Mouse (Mus musculus) liver, embryonic 13.5 days (tissue): ENCODE results near the gene Gimap3. TPM values are rescaled to one million over a fixed set of nuclear protein-coding genes. Genes with fewer than 3 reads are reported as not detected.

Experiments used
- ATAC-seq: fragments of 200-750 bp; cut with Nextera tagmentation; 2 replicates; pipeline ENCODE4 v1.8.0; 2017; ENCODE audit warnings: low read depth, mild to moderate bottlenecking, moderate number of reproducible peaks, moderate library complexity
- DNase-seq: peaks from one replicate; pipeline ENCODE4 v3.0.0; 2022
- H3K27ac ChIP-seq: fragments of 300-500 bp; sonication (generic); 2 replicates; pipeline ENCODE4 v1.5.1; 2015; ENCODE audit warnings: moderate library complexity, mild to moderate bottlenecking, inconsistent platforms
- H3K27me3 ChIP-seq: fragments of 300-500 bp; sonication (generic); 2 replicates; pipeline ENCODE4 v1.6.1; 2015; ENCODE audit warnings: mild to moderate bottlenecking, inconsistent platforms
- H3K36me3 ChIP-seq: fragments of 300-500 bp; sonication (generic); 2 replicates; pipeline ENCODE4 v1.6.1; 2015; ENCODE audit warnings: mild to moderate bottlenecking, inconsistent platforms
- H3K4me1 ChIP-seq: fragments of 300-500 bp; sonication (generic); replicated peaks from 2 replicates; pipeline ENCODE4 v1.6.1; 2015; ENCODE audit warnings: inconsistent platforms
- H3K4me2 ChIP-seq: fragments of 300-500 bp; sonication (generic); 2 replicates; pipeline ENCODE4 v1.6.1; 2015; ENCODE audit warnings: inconsistent platforms, mild to moderate bottlenecking, moderate library complexity
- H3K4me3 ChIP-seq: fragments of 300-500 bp; sonication (generic); replicated peaks from 2 replicates; pipeline ENCODE4 v1.5.1; 2015; ENCODE audit warnings: mild to moderate bottlenecking, inconsistent platforms
- H3K9ac ChIP-seq: fragments of 300-500 bp; sonication (generic); 2 replicates; pipeline ENCODE4 v1.6.1; 2015; ENCODE audit warnings: mild to moderate bottlenecking, inconsistent platforms
- H3K9me3 ChIP-seq: fragments of 300-500 bp; sonication (generic); replicated peaks from 2 replicates; pipeline ENCODE4 v1.6.1; 2016; ENCODE audit warnings: inconsistent platforms
- WGBS: fragments of 180-500 bp; shearing (Covaris S2); methylation state at CpG from one replicate; pipeline ENCODE4 v1.1.7; 2015; ENCODE audit not compliant: insufficient replicate concordance; 5-methylcytosine and 5-hydroxymethylcytosine counted together
- polyA plus RNA-seq: library from polyadenylated mRNA; unstranded; fragments of >200 nt; fragmentation: Nextera tagmentation; extraction: Ambion mirVana; gene quantifications from 2 replicates; pipeline ENCODE4 v1.2.1, GENCODE M21; 2015

The Gimap3 gene
- polyA plus RNA-seq, 1 experiment from 2014 or later = 0.05 TPM

DNA sequence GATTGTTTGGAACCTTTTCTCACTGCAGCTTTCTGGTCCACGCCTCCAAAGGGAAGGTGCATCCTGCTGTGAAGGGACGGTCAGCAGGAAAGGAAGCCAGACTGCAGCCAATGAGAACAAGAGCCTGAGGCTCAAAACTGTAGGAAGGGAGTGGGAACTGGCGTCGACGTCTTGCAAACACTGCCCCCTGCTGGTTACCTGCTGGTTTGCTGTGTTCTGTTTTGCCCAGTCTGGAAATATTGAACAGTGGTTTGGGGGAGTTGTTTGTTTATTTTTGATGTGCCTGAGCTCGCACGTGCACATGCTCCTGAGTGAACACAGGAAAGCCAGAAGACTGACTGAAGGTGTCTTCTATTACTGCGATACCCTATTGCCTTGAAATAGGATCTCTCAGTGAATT is 1.4 kb upstream of the Gimap3 start:
- no peaks in the 10 kb centered on the region for H3K27me3 ChIP-seq
- WGBS = 7% methylated on average over 8 of the region's 8 CpGs
- ATAC-seq = no peak

DNA sequence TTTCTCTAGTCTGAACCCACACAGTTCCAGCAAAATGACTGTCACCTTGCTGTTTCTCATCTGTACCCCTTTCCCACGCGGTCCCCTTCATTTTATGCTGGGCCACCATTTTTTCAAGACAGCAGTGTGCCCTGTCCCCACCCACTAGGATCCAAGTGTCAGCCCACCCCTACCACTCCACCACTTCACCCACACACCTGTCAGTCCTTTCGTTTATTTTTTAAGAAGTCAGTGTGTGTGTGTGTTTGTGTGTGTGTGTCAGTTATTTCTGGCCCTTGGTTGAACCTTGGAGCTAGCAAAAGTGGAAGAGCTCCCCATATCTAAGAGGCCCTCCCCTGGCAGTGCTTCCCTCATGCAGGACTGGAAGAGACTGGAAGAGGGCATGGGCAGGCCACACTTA is 1.7 kb downstream of the Gimap3 start:
- no peak for DNase-seq
- Histone ChIP-seq H3K27ac (no peak overlapping the region), H3K9ac (no peak overlapping the region), H3K4me2 (no peak overlapping the region), H3K36me3 (no peaks in the 10 kb centered on the region), H3K27me3 (no peaks in the 10 kb centered on the region), H3K9me3 (no peaks in the 10 kb centered on the region), H3K4me1 (peaks cover 5% of the 10 kb centered on the region; the same call in 1 of the 2 replicates), H3K4me3 (no peak overlapping the region)
- no peak for ATAC-seq
- WGBS = 74% methylated on average over 3 of the region's 3 CpGs

More for the DNA sequence above, 1.4 kb upstream of the Gimap3 start:
- Histone ChIP-seq H3K4me1 (peaks cover 5% of the 10 kb centered on the region; the same call in 1 of the 2 replicates), H3K9ac (no peak overlapping the region), H3K36me3 (no peaks in the 10 kb centered on the region), H3K27ac (no peak overlapping the region), H3K4me2 (no peak overlapping the region), H3K4me3 (no peak overlapping the region), H3K9me3 (no peaks in the 10 kb centered on the region)
- DNase-seq = peak; percentile 23

DNA sequence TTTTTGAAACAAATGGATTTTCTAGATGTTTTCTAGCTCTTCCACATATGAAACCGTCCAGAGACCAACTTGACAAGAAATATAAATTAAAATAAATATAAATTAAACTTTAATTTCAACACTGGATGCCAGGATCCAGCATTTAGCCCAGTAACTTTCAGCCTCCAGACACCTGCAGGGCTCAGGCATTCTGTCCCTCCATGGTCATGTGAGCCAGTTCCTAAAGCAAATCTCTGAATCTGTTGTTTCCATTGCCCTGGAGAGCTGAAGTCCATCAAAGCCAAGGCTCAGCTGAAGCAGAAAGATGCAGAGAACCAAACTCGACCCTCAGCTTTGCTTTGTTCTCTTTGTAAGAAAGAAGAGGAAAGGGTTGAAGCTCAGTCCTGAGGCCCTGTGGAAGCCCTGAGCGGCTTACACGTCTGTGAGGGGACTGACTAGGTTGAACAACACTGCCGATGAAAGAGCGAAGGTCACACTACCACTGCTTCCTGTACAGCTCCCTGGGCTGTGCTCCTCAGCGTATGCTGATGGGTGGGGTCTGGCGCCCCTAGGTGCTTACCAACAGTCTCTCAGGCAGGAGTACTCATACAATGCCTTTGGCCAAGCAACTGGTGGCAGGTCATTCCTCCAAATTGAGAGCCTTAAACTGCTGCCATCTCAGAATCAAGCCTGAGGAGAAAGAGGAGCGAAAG is 2.3 kb downstream of the Gimap3 start:
- DNase-seq = no peak
- Histone ChIP-seq H3K27ac (no peak overlapping the region), H3K4me1 (peaks cover 5% of the 10 kb centered on the region; the same call in 1 of the 2 replicates), H3K4me2 (no peak overlapping the region), H3K9ac (no peak overlapping the region), H3K36me3 (no peaks in the 10 kb centered on the region), H3K9me3 (no peaks in the 10 kb centered on the region), H3K27me3 (no peaks in the 10 kb centered on the region), H3K4me3 (no peak overlapping the region)
- WGBS = 41% methylated on average over 9 of the region's 9 CpGs
- no peak for ATAC-seq

DNA sequence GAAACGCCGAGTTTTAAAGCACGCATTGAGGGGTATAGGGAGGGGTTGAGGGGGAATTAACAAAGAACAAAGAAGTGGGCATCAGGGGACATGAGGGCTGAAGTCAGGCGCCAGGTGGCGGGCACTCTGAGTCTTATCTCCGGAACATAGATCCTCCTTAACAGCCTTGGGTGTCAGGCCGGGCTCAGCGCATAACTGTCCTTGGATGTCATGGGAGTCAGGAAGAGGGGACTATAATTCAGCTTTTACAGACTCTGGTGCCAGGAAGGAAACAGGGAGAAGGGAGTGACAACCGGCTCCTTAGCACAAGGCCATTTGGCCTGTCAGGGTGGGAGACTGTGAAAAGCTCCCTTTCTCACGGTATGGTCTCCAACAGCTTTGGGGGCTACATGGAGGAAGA is 6.2 kb downstream of the Gimap3 start:
- H3K4me2 ChIP-seq = no peak overlapping the region
- H3K4me3 ChIP-seq = no peak overlapping the region
- ATAC-seq (no peak), DNase-seq (no peak)
- H3K27me3 ChIP-seq = no peaks in the 10 kb centered on the region
- no peak overlapping the region for H3K27ac ChIP-seq
- WGBS = 78% methylated on average over 10 of the region's 10 CpGs
- no peak overlapping the region for H3K9ac ChIP-seq
- H3K36me3 ChIP-seq = no peaks in the 10 kb centered on the region
- peaks cover 5% of the 10 kb centered on the region; the same call in 1 of the 2 replicates for H3K4me1 ChIP-seq
- H3K9me3 ChIP-seq = no peaks in the 10 kb centered on the region

DNA sequence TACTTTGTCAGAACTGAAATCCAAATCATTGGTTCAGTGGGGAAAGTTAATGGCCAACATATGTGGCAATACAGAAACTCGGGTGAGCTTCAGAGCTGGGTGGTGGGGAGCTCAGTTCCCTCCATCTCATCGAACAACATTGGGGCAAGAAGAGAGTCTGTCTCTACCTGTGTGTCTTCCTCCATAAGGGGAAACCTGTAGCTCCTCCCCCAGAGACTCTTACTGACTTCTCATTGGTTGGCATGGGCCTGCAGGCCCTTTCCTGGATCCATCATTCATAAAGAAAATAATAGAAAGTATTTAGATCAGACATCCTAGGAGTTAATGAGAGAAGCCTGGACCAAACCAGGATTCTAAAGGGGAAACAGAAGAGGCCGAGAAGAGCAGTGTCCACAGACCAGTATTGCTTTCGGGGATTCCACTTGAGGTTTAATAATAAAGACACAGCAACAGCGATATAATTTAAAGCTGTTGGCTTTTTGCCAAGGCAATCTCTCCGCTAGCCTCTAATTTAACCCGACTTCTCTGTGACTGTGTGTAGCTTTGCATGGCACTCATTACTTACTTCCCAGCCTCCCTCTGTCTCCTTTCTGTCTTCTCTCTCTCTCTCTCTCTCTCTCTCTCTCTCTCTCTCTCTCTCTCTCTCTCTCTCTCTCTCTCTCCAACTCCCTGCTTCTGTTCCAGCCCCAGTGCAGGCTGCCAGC is 6.9 kb downstream of the Gimap3 start:
- Histone ChIP-seq H3K9ac (no peak overlapping the region), H3K9me3 (no peaks in the 10 kb centered on the region), H3K36me3 (no peaks in the 10 kb centered on the region), H3K4me2 (no peak overlapping the region), H3K4me3 (no peak overlapping the region), H3K27me3 (no peaks in the 10 kb centered on the region), H3K27ac (no peak overlapping the region), H3K4me1 (peaks cover 4% of the 10 kb centered on the region; the same call in 1 of the 2 replicates)
- no peak for ATAC-seq
- 74% methylated on average over 7 of the region's 7 CpGs for WGBS
- DNase-seq = no peak

DNA sequence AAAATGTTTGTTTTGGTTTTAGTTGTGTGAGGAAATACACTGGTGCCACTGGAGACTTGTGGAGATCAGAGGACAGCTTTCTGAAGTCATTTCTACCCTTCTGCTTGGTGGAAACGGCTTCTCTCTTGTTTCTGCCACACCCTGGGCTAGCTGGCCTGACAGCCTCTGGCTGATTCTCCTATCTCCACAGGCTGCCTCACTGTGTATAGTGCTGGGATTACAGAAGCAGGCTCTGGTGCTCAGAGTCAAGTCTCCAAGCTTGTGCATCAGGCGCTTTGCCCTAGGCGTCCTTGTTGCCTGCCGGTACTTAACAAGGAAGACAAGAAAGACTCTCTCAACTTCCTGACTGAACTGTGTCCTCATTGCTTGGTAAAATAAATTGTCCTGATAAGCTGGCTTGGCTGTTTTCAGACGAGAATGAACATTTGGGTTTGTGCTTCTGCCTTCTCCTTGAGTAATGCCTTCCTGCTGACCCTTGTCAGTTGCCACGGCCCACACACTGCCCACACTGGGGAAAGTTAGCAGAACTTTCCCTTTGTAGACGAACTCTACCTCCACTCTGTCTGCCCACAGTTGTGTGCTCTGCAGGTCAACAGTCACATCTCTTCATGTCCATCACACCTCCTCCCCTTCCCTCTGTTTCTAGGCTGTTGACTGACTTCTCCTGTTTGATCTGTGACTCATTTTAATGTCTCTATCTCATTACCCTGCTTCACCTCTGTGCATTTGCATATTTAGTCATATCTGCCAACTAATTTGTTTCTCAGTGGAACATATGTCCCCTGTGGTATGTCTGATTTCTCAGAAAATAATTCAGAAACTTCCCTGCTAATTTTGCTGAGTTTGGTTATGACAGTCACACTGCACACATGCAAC is 23.3 kb downstream of the Gimap3 start:
- Histone ChIP-seq H3K27ac (peak overlapping the region; percentile 3; the same call in 1 of the 2 replicates), H3K4me1 (peaks cover 21% of the 10 kb centered on the region), H3K9ac (no peak overlapping the region), H3K27me3 (no peaks in the 10 kb centered on the region), H3K4me2 (0 out of 2 replicates have a peak overlapping the region, but pooled peaks have one; percentile 5), H3K36me3 (no peaks in the 10 kb centered on the region), H3K4me3 (no peak overlapping the region), H3K9me3 (no peaks in the 10 kb centered on the region)
- DNase-seq (no peak), ATAC-seq (no peak)
- 24% methylated on average over 7 of the region's 7 CpGs for WGBS

DNA sequence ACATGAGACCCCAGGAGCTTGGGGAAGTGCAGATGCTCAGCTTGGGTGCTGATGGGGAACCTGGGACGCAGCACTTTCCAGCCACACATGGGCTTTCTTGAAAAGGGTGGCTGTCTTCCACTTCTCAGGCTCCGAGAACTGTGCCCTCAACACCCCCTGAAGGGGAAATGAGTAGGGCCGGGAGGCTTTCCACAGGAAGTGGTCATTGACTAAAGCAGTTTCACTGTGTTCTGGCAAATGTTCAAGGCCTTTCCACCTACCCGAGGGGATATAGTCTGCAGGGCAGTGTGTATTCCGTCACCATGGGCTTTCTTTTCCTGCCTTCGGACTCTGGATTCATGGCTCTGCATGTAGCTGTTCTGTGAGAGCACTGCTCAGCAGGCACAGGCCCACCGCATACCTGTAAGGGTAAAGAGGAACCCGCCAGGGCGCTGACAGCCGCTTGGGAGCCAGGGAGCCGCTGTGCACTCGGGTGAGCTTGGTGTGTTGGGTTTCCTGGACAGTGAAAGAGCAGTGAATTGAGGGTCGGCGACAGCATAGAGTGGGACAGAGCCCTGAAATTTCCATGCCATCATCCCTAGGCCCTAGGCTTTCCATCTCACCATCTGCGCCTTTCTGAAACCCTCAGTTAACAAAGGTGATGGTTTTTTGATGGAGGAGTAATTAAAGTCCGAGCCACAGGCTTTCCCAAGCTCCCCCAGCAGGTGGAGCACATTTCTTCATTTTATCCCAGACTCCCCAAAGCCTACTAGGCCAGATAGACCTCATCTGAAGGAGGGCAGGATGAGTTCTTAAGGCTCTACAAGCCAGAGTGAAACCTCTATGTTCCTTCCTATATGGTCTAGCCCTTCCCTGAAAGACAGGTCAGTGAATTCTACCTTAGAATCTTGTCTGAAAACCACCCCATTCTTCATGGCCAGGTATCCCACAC is 24.4 kb downstream of the Gimap3 start, which contains the start of gene Gimap5:
Gimap5 (plus strand) TSS at position 239 of the 931 bp plus-strand sequence.
- Histone ChIP-seq H3K36me3 (no peaks in the 10 kb centered on the region), H3K4me1 (peaks cover 29% of the 10 kb centered on the region), H3K9ac (0 out of 2 replicates have a peak within 1 kb of the TSS, but pooled peaks have one; percentile 13), H3K9me3 (no peaks in the 10 kb centered on the region), H3K4me2 (peak within 1 kb of the TSS; percentile 24; the same call in 1 of the 2 replicates), H3K4me3 (peak within 1 kb of the TSS; percentile 19; the same call in 1 of the 2 replicates), H3K27me3 (no peaks in the 10 kb centered on the region), H3K27ac (peak within 1 kb of the TSS; percentile 61)
- 12% methylated on average over 16 of the region's 16 CpGs for WGBS
- no peak for ATAC-seq
- DNase-seq = no peak

DNA sequence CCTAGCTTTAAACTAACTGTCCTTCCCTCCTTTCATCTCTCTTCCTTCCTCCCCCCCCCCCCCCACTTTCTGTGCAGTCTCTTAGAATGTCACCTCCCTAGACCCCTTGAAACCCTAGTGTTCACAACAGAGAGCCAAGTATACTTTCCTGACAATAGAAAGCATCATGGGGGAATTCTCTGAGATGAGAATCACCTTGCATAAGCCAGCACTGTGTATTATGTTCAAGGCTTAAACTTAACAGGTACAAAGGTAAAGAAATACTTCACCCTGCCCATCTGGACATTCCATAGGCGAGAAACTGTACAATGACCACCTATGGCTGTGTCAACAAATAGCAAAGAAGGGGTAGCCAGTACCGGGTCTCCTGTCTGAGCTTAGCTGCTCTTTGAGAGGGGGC is 25.2 kb downstream of the Gimap3 start:
- Histone ChIP-seq H3K27ac (peak overlapping the region; percentile 50; the same call in 1 of the 2 replicates), H3K27me3 (no peaks in the 10 kb centered on the region), H3K9me3 (no peaks in the 10 kb centered on the region), H3K9ac (no peak overlapping the region), H3K4me2 (0 out of 2 replicates have a peak overlapping the region, but pooled peaks have one; percentile 24), H3K36me3 (no peaks in the 10 kb centered on the region), H3K4me1 (peaks cover 34% of the 10 kb centered on the region), H3K4me3 (no peak overlapping the region)
- DNase-seq (no peak), ATAC-seq (no peak)
- 23% methylated on average over 2 of the region's 2 CpGs for WGBS

DNA sequence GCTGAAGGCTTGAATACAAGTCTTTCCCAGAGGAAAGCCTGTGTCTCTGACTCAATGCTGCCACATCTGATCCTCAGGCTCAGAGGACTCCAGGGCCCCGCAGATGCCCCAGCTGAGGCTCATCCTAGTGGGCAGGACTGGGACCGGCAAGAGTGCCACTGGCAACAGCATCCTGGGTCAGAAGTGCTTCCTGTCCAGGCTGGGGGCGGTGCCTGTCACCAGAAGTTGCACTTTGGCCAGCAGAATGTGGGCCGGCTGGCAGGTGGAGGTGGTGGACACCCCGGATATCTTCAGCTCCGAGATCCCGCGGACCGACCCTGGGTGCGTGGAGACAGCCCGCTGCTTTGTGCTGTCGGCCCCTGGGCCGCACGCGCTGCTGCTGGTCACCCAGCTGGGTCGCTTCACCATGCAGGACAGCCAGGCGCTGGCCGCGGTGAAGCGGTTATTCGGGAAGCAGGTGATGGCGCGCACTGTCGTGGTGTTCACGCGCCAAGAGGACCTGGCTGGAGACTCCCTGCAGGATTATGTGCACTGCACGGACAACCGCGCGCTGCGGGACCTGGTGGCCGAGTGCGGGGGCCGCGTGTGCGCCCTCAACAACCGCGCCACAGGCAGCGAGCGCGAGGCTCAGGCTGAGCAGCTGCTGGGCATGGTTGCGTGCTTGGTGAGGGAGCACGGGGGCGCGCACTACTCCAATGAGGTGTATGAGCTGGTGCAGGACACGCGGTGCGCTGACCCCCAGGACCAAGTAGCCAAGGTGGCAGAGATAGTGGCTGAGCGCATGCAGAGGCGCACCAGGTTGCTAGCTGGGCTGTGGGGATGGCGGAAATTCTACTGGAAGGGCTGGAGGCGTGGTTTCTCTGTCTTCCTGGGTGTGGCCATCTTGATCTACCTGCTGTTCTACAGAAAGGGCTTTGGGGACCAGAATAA is 28.0 kb downstream of the Gimap3 start:
- WGBS = 56% methylated on average over 52 of the region's 52 CpGs
- Histone ChIP-seq H3K4me1 (peaks cover 33% of the 10 kb centered on the region), H3K4me3 (peak overlapping the region; percentile 52), H3K9ac (peak overlapping the region; percentile 46), H3K27me3 (no peaks in the 10 kb centered on the region), H3K4me2 (peak overlapping the region; percentile 53), H3K27ac (peak overlapping the region; percentile 76), H3K9me3 (no peaks in the 10 kb centered on the region), H3K36me3 (no peaks in the 10 kb centered on the region)
- peak; percentile 51 for ATAC-seq
- no peak for DNase-seq
